Mouse (Mus musculus) heart, postnatal 0 days (tissue): Measurements from ENCODE around the gene Cbx2.

Source experiments
- CTCF ChIP-seq: IDR thresholded peaks from 2 replicates; pipeline ENCODE4 v1.5.1; 2016; ENCODE audit warnings: antibody characterized with exemption, control low read depth, low read depth
- EP300 ChIP-seq: IDR thresholded peaks from 2 replicates; pipeline ENCODE4 v1.6.1; 2016; ENCODE audit warnings: antibody characterized with exemption, low read depth

- TF ChIP-seq CTCF (no peak), EP300 (no peak)
These were observed 31.1 kb downstream of the Cbx2 start for GRCm38 (mm10) chr11:119053738-119054350.
